Mouse (Mus musculus) urinary bladder, postnatal 25 days (tissue): Measurements from ENCODE around the gene Fam83d.

Source experiments
- DNase-seq: peaks from one replicate; pipeline ENCODE4 v3.0.0; 2022; ENCODE audit warnings: low spot score

Fam83d gene

DNA sequence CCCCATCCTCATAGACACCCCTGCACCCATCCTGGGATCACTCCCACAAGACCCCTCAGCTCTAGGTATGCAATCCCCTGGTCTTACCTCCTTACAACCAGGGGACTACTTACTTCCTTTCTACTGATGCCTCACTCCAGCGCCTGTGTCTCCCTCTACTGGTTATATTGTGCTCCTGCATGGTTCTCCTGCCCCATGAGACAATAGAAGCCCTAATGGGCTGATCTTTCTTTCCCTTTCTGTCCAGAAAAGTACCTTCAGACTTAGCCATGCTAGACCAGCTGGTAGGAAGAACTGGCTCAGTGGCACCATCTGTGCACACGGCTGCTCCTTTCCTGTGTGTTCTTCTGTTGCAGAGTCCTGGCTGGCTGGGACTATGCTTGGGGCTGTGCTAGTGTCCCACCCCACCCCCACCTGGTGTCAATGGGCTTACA is 22.8 kb upstream of the Fam83d start:
- no peak for DNase-seq

DNA sequence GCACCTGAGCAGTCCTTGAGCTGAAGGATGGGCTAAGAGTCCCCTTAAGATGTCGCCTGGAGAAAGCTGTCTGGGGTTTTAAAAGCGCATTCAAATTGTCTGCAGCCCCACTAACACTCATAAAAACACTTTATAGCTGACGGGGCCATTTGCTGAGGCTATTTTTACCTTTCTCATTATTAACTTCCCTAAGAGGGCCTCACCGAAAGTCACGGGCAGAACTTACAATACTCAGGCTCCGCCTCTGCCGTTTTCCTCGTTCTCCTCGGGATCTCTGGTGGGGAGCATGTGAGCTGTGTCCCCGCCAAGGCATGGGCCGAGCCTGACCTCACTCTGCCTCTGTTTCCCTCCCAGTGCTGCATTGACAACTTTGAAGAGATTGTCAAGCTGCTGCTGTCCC is 21.7 kb upstream of the Fam83d start:
- DNase-seq: no peak

- no peak for DNase-seq
Measured at GRCm38 (mm10) chr2:158749366-158749765, 18.5 kb upstream of the Fam83d start.

DNA sequence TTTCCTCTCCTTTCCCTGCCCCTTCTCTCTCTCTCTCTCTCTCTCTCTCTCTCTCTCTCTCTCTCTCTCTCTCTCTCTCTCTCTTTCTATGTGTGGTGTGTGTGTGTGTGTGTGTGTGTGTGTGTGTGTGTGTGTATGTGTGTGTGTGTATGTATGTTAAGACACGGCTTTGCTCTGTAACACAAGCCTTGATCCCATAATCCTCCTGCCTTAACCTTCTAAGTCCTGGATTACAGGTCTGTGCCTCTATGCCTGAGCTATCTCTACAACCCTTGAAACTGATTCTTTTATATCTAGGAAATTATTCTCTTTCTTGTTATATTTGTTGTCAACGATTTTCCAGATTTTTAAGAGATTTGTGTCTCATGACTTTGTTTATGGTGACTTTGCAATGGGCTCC is 7.7 kb upstream of the Fam83d start:
- no peak for DNase-seq

DNA sequence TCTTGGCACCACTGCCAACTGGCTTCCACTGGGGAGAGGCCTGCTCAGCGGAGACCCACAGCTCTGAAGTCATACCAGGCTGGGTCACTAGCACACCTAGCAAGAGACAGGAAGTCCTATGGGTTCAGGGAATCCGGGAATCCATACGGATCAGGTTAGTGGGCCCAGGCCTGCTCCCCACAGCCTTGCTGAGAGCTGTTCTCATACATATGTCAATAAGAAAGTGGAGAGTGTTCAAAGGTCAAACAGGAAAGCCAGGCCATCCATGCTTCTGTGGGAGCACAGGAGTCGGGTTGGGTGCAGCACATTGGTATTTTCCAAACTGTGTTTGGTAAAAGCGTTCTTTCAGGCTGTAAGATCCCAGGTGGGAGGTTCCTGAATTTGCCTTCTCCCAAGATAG is 5.6 kb upstream of the Fam83d start:
- no peak for DNase-seq

DNA sequence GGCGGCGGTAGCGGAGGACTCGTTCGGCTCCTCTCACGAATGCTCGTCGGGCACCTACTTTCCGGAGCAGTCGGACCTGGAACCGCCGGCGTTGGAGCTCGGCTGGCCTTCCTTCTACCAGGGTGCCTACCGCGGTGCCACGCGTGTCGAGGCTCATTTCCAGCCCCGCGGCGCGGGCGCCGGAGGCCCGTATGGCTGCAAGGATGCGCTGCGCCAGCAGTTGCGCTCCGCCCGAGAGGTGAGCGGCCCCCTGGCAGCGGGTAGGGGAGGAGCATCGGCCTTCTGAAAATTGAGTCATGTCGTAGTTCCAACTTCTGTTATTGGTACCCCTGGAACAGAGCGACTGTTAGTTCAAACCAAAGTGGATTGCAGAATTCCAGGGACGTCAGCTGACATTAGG is 457 bp downstream of the Fam83d start:
- no peak for DNase-seq

DNA sequence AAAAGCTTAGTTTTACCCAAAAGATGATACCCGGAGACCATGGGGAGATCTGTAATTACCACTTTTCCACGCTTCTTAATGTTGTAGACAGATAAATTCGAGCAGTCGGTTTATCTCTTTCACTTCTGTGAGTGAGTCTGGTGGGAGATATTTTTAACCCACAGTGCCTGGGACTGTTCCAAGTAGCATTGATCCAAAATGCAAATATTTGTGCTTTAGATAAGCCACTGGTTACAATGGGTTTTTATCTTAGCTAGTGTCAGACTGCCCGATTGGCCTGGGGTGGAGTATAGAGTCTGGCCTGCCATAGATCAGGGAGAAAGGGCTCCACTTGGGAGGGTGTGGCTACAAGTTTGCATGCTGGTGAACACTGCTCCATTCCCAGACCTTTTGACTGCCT is 878 bp downstream of the Fam83d start:
- DNase-seq: no peak

DNA sequence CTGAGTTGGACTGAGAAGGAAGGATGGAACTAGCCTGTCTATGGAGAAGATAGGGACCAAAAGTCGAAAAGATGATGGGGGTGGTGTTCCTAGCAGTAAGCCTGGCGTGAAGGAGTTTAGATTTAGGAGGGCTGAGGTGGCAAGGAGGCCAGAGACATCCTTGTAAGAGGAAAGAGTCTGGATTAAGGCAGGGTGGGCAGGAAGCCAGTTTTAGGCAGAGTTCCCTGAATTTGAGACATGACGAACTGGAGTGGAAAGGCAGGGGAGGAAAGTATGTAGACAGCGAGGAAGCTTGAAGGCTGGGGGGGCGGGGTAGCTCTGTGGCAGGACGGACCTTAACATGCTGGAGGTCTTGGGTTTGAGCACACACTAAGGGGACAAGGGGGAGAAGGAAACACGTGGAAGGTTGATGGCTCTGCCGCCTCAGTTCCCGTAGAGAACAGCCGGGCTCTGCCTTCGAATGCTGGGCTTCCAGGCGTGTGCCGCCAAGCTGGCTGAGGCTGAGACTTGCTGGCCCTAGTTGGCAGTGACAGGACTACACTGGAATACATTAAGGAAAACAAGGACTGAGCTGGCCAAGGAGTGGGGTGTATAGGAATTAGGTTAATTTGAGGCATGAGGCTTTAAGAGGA is 2.3 kb downstream of the Fam83d start:
- no peak for DNase-seq

DNA sequence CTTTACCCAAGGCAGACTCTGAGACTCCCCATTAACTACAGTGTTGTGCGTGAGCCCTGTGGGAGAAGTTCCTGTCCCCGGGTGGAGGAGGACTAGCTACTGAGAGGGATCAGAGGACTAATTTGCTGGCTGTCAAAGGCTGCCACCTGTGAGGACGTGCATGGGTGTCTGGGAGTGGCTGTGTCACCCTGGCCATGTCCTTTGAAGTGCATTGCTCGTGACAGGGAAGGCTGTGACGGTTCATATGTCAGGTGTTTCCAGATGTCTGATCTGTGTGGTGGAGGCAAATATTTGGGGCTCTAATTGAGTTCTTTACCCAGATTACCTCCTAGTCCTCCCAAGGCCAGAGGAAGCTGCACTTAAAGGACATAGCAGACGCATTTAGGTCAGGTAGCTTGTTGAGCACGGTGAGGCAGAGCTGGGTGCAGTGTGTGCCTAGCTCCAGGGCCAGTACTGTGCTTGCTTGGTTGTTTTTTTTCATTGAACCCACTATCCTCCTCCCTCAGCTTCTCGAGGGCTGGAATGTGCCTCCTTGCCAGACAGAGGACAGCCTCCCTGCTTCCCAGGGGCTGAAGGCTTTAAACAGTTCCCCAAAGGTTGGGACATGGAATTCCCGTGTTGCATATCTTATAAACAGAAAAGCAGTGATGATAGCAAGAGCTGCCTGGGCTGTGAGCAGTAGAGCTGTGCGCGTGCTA is 3.3 kb downstream of the Fam83d start:
- DNase-seq: no peak

DNA sequence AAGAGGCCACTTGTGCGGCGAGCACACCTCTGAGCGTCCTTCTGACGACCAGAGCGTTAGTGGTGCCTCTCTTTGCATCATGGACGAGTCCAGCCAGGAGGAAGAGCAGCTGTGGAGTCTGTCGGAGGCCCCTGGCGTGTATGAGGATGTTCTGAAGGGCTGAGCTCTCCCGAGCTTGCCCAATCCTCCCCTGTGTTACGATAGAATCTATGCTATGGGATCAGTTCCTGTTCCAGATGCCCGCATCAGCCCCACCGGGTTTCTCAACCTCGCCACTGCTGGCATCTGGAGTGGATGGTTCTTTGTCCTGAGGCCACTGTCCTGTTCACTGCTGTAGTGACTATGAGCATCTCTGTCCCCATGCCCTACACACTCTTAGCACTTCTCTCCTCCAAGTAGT is 4.9 kb downstream of the Fam83d start:
- no peak for DNase-seq

- DNase-seq: no peak
Measured at GRCm38 (mm10) chr2:158774886-158775285, 7.0 kb downstream of the Fam83d start.

- DNase-seq: no peak
Measured at GRCm38 (mm10) chr2:158776716-158777115, 8.8 kb downstream of the Fam83d start.

DNA sequence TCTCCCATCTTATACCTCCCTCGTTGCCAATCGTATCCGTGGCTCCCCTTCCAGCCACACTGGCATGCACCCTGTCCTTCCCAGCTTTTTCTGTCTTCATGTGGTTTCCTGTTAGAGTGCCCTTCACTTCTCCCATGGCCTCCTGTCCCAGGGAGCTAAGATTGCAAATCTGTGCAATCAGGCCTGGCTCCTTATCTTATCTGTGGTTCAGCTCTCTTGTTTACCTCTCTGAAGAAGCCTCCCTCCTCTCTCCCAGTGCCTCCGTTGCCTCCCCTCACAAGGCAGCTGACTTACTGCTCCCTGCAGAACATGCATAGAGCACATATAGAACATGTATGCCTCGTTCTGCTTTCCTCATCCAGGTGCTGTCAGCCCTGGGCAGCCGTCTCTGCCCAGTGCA is 9.6 kb downstream of the Fam83d start:
- no peak for DNase-seq

- no peak for DNase-seq
Measured at GRCm38 (mm10) chr2:158778349-158778748, 10.5 kb downstream of the Fam83d start.

- DNase-seq: no peak
Measured at GRCm38 (mm10) chr2:158781126-158781525, 13.2 kb downstream of the Fam83d start.

DNA sequence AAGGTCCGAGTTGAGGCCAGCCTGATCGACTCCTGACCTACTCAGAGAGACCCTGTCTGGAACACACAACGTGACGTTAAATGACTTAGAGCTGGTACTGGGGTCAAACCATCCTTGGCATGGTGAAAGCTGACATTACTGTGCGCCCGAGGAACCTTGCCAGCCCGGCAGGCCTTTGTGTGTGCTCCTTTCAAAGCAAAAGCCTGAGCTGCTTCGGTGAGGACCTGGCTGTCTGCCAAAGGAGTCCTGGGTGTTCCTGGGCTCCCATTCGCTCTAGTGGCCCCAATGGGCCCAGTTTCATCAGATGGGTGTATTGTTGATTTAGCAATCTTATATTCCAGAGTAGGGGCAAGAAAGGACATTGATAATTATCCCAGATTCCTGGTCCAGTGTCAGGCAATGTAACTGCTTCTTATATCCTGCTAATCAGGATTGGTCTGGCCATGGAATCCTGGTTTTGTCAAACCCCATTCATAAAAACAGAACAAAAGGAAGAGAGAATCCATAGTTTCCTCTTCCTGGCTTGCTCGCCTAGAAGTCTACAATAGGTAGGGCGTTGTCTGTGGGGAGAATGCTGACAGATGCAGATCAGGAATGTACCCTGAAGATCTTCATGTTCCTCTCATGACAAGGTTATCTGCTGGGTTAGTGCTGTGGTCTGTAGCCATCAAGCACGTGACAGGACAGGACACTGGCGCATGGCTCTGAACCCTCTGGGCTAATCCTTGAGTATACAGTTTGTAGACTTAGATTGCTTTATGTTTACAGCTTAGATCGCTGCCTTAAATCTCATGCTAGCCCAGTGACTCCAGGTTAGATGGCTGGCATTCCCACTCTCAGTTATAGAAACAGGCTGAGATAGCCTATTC is 19.3 kb downstream of the Fam83d start:
- DNase-seq: no peak

GRCm38 (mm10) chr2:158794494-158795004 is 26.7 kb downstream of the Fam83d start, which contains the start of gene Dhx35:
Gene Dhx35, plus strand, starts transcription at chr2:158794807.
- DNase-seq: peak; percentile 86

- no peak for DNase-seq
Measured at GRCm38 (mm10) chr2:158795043-158795442, 27.1 kb downstream of the Fam83d start.

DNA sequence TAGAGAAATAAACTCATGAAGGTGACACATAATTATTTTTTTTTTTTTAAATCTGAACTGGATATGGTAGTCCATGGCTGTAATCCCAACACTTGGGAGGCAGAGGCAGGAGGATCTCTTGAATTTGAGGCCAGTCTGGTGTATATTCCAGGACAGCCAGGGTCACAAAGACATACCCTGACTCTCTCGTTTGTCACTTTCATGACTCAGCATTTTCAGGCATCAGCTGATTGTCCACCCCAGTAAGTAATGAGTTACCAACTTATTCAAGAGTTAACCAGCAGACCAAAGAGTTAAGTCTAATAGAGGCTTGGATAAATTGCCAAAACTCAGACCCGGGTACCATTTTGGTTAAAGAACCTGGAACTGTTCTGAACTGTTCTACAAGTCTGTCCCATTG is 28.0 kb downstream of the Fam83d start:
- no peak for DNase-seq

- DNase-seq: no peak
Measured at GRCm38 (mm10) chr2:158799328-158799727, 31.4 kb downstream of the Fam83d start.

DNA sequence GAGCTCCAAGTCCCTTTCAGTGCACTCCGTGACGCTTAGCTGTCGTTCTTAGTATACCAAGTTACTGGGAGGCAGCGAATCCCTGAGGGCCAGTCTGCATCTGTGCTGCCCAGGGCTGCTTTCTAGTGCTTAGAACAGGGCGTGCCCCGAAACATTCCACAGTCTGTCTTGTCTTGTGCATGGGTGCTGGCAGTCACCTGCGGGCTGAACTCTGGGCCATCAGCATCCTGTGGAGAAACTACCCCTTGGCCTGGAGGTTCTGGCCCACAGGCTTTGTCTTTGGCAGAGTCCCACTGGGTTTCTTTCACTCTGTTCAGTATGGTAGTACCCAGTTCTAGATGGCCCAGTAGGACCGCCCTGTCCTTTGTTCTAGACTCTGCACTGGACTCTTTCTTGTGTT is 32.9 kb downstream of the Fam83d start:
- DNase-seq: no peak

DNA sequence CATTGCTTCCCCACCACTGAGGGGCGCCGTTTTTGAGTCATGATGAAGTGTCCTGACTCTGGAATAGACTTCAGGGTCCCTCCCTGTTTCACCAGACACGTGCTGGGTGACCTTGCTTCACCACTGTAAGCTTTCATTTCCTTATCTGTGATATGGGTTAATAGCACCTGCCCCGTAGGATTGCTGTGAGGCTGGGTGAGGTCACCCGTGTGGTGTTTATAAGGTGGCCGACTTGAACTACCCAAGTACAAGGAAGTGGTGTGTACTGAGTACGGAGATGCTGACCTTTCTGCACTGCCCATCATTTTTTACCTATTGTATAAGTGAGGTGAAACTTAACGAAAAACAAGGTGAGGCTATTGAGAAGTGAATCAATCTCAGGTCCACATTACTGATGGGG is 35.7 kb downstream of the Fam83d start:
- no peak for DNase-seq

- DNase-seq: no peak
Measured at GRCm38 (mm10) chr2:158815686-158816085, 47.8 kb downstream of the Fam83d start.
